Mouse (Mus musculus) G1E-ER4 (cell line): Measurements from ENCODE around the gene Srf. TPM values are rescaled to one million over a fixed set of nuclear protein-coding genes. Genes with fewer than 3 reads are reported as not detected.

Experiments used
- GATA1 ChIP-seq: IDR thresholded peaks from one replicate; pipeline ENCODE4 v1.8.0; 2012; ENCODE audit warnings: low read length, inconsistent platforms
- polyA plus RNA-seq: library from polyadenylated mRNA; stranded (reverse); fragments of >175 nt; gene quantifications from 2 replicates; pipeline ENCODE4 v1.2.3, GENCODE M21; 2012

Gene Srf
- polyA plus RNA-seq, 1 experiment: 142 TPM

GRCm38 (mm10) chr17:46546995-46547394 lies 9.0 kb downstream of the Srf start:
- no peak for TF ChIP-seq GATA1

- TF ChIP-seq GATA1: no peak
These were observed 9.4 kb downstream of the Srf start for GRCm38 (mm10) chr17:46546591-46546990.

GRCm38 (mm10) chr17:46545813-46546564 lies 10.0 kb downstream of the Srf start, which contains the start of gene Cul9:
TSS of gene Cul9 (minus strand) at chr17:46546388.
- no peak for TF ChIP-seq GATA1

GRCm38 (mm10) chr17:46543661-46544060 lies 12.3 kb downstream of the Srf start:
- no peak for TF ChIP-seq GATA1

DNA sequence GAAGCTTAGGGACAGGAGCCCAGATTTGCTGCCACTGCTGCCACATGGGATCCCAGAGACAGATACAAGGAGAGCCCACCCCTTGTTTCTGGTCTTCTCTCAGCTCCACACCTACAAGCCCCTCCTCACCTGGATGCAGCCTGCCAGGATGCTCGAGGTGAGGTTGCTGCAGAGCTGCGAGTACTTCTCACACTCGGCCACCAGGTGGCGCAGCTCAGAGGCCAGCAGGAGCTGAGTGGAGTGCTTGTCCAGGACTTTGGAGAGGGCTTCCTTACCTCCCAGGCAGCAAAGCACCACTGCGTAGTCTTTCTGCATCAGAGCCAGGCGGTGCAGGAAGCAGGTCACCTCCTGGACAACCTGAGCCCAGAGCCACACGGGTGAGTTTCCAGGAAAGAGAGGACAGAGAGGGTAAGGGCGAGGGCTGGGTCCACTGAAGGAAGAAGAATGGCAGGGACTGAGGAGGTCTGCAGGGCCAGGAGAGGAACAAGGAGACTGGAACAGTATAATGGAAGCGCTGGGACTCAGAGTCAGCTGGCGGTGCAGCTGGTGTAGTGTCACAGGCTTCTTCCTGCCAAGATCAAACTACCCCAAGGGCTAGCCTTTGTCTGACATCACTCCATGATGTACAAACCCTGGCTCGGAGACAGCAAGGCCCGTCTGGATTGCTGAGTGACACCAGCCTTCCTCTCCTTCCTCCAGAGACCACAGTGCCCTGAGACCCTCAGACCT lies 30.2 kb downstream of the Srf start:
- no peak for TF ChIP-seq GATA1

DNA sequence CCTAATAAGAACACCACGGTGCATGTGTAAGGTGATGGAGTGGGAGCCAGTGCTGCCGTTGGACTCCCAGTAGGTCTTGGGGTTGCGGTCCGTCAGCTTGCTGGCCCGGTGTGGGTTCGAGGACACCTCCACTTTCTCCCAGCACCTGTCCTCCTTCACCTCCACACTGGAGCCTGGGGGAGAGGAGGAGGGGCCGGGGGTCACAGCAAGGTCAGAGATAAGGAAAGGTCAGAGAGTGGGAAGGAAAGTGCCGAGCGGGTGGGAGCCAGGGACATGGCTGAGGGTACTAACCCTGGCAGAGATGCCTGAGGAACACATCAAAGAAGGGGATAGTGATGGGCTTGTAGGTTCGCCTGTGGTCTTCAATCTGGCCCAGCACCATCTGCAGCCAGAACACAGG lies 30.9 kb downstream of the Srf start:
- TF ChIP-seq GATA1: no peak

DNA sequence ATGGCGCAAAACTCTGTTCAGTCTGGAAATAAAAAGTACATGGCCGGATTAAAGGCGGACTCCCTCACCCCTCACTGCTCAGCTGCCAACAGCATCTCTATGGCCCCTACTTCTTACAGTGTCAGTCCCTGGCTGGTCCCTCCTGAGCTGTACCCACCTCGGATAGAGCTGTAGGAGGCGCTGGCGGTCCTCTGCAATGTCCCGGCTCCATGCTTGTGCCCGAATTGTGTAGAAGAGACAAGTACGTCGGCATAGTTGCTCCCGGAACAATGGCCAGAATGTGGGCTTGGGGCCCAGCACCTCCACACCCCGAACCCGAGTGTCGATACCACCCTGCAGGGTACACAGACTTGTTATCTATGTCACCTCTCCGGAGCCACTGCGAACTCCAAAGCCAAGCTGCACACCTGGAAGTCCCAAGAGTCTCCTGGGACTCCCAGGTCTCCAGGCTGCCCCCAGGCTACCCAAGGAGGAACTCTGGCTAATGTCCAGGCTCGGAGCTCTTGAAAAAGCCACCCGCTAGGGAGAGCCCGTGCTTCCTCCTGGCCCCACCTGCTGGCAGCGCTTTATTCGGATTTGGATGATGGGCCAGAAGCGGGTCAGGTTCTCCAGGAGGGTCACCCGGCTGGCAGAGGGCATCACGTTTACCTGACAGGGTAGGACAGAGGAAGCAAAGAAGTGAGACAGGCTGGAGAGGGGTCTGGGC lies 33.9 kb downstream of the Srf start:
- TF ChIP-seq GATA1: no peak

DNA sequence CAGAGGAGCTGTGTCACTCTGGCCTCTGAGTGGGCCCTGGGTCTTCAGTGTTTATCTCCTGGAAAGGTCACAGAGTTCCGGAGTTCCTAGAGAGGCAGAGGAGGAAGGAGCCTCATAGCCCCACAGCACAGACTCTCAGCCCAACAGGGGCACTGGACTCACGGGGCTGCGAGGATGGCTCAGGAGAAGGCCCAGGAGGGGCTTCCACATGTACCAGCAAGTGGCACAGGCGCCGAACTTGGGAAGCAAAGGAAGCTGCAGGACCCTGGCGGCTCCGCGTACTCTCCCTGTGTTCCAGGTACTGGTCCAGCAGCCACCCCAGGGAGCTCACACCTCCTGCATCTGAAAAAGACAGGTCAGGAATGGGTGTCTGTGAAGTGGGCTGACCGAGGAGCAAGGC lies 34.8 kb downstream of the Srf start:
- TF ChIP-seq GATA1: no peak

DNA sequence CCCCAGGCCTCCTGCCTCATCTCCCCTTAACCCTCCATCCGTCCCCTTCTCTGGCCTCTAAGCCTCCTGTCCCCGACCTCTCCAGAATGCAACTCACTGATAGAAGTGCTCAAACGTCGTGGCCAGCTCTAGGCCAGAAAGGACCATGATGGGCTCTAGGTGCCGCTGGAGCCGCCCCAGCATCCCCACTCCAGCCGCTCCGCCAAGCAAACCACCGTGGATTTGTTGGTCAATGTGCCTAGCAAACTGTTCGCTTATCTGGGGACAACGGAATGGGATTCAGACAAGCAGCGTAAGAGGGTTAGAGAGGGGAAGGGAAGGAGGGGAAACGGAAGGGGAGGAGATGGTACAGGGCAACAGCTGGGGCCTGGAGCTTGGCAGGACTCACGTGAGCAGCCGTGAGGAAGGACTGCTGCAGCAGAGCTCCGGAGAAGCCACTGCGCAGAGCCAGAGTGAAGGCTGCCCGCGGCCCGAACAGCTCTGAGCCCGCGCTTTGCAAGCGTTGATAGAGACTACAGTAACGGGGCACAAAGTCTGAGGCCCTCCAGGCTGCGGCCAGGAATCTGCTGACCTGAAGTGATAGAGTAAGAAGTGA lies 35.5 kb downstream of the Srf start:
- TF ChIP-seq GATA1: no peak

DNA sequence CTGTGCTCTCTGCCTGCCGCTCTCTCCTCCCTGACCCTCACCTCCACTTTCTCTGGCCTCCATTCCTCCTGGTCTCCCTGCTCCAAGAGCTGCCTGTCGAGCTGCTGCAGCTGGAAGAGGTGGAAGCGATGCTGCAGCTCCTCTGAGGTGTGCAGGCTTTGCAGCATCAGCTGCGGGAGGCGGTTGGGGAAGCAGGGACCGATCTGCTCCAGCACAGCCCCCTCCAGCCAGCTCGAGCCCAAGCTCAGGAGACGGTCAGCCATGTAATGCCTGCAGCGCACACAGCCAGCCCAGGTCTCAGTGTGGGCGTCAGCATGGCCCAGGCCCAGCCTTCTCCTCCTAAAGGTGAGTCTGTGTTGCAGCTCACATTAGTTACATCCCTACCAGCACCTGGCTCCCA lies 36.0 kb downstream of the Srf start:
- TF ChIP-seq GATA1: no peak

- TF ChIP-seq GATA1: no peak
These were observed 42.6 kb downstream of the Srf start for GRCm38 (mm10) chr17:46513329-46513728.

DNA sequence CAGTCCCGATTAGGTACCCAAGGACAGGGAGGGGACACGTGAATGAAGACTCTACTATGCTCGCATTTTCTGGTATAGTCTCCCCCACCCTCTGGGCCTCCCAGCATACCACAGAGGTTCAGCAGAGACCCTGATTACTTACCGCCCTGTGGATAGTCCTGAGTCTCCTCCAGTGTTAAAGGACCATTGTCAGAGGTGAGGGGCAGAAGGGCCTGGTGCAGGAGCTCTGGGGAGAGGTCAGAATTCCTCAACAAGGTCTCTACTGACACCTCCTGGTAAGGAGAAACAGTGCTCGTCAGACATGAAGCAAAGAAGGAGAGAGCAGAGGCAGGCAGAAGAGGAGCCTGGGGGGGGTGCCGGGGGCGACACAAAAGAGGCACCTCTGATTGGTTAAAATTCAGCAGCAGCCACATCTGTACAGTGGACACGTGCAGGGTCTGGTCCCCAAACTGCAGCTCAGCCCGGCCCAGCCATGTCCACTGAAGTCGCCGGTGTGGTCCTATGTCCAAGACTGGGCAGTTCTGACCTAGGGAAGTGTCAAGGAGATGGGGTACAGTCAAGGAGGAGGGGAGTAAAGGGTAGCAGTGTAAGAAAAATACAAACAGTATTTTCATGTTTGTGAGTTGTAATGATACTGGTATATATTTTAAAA lies 44.8 kb downstream of the Srf start:
- TF ChIP-seq GATA1: no peak

DNA sequence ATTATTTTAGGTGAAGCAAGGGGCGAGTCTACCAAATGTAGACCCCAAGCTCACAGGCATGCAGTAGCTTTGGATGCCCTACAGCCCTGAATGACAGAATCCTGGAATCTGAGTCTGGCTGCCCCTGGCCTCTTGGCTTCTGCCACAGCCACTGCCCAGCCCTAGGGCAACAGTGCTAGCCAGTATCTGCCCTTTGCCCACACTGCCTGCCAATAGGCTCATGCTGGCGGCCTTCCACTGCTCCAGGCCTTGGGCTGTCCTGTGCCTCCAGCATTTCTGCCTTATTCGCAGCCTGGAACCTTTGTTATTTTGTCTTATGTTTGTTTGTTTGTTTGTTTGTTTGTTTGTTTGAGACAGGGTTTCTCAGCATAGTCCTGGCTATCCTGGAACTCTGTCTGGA lies 50.4 kb downstream of the Srf start:
- no peak for TF ChIP-seq GATA1

DNA sequence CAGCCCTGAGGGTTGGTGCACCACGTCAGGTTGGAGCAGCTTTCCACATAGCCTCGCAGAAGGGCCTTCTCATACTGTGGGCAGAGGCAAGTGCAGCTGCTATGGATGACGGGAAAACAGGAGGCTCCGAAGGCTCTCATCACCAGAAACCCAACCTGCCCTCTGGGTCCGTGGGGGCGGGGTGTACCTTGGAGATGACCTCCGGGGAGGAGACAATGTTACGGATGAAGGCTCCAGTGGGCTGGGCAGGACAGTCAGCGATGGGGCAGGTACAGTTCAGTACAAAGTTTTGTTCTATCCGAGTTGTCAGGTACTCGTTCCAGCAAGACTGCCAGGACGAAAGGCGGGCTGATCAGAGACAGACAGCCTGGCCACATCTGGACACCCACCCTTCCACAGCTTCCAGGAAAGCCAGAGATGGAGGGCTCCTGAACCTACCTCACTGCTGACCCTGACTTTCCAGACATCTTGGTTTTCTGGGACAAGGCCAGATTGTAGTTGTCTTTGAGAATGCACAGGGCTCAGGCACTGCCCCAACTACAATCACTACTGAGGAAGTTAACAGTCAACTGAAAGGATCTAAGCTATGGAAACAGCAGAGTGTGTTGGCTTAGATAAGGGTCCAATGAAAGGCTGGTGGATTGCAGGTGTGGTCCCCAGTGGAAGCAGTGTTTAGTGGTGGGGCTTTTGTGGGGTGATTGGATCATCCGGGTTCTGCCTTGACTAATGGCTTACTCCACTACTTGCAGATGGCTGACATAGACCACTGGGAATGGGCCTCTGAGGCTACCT lies 51.9 kb downstream of the Srf start:
- no peak for TF ChIP-seq GATA1

- TF ChIP-seq GATA1: no peak
These were observed 53.2 kb downstream of the Srf start for GRCm38 (mm10) chr17:46502775-46503174.

Other genes starting within 250 kb of the Srf start
- 11.8 and 12.9 TPM in 2 replicates for gene Abcc10, start 227.8 kb downstream of the Srf start, polyA plus RNA-seq
- gene Zfp318, start 172.4 kb downstream of the Srf start, polyA plus RNA-seq: 7.3 and 7.6 TPM in 2 replicates
- not detected in 2 replicates for gene Crip3, start 127.2 kb downstream of the Srf start, polyA plus RNA-seq
- gene Slc22a7, start 117.7 kb downstream of the Srf start, polyA plus RNA-seq: not detected in 2 replicates
- not detected in 2 replicates for gene Ttbk1, start 68.5 kb downstream of the Srf start, polyA plus RNA-seq
- 45.3 and 54.4 TPM in 2 replicates for gene Dnph1, start 59.5 kb downstream of the Srf start, polyA plus RNA-seq
- 0.48 and 0.79 TPM in 2 replicates for gene Cul9, start 9.8 kb downstream of the Srf start, polyA plus RNA-seq
- gene Ptk7, start 73.3 kb upstream of the Srf start, polyA plus RNA-seq: not detected in 2 replicates
- 6.4 and 7.8 TPM in 2 replicates for gene Klc4, start 89.8 kb upstream of the Srf start, polyA plus RNA-seq
- 790 and 1,047 TPM in 2 replicates for gene Mrpl2, start 90.1 kb upstream of the Srf start, polyA plus RNA-seq
- 94.6 and 117 TPM in 2 replicates for gene Cul7, start 94.2 kb upstream of the Srf start, polyA plus RNA-seq
- 38.5 and 49.7 TPM in 2 replicates for gene Rrp36, start 118.2 kb upstream of the Srf start, polyA plus RNA-seq
- 119 and 135 TPM in 2 replicates for gene Mea1, start 122.6 kb upstream of the Srf start, polyA plus RNA-seq
- 255 and 339 TPM in 2 replicates for gene Klhdc3, start 124.7 kb upstream of the Srf start, polyA plus RNA-seq
- 94.1 and 94.3 TPM in 2 replicates for gene Ppp2r5d, start 148.9 kb upstream of the Srf start, polyA plus RNA-seq
- gene Pex6, start 155.3 kb upstream of the Srf start, polyA plus RNA-seq: 39.0 and 43.4 TPM in 2 replicates
- 0.16 and 0.37 TPM in 2 replicates for gene Gnmt, start 173.0 kb upstream of the Srf start, polyA plus RNA-seq
- 72.4 and 81.9 TPM in 2 replicates for gene Cnpy3, start 196.0 kb upstream of the Srf start, polyA plus RNA-seq
- not detected in 2 replicates for gene Ptcra, start 207.5 kb upstream of the Srf start, polyA plus RNA-seq
- 144 and 204 TPM in 2 replicates for gene 2310039H08Rik, start 216.5 kb upstream of the Srf start, polyA plus RNA-seq
- 6.3 and 11.6 TPM in 2 replicates for gene Rpl7l1, start 226.5 kb upstream of the Srf start, polyA plus RNA-seq